Mouse (Mus musculus): ENCODE data around the gene Nr2f1. TPM values are rescaled to one million over a fixed set of nuclear protein-coding genes. Genes with fewer than 3 reads are reported as not detected.
"Not testable (repeated sequence)": the region's sequence is repeated elsewhere in the genome, so short reads cannot be mapped to it uniquely, and the experiment has no call there.

Gene Nr2f1
- polyA plus RNA-seq (2012; rRNA removed) (16.6 and 26.6 TPM in 2 replicates), polyA plus RNA-seq (2014; fragmentation: Nextera tagmentation; extraction: Ambion mirVana) (1.6 and 2.1 TPM in 2 replicates)

DNA sequence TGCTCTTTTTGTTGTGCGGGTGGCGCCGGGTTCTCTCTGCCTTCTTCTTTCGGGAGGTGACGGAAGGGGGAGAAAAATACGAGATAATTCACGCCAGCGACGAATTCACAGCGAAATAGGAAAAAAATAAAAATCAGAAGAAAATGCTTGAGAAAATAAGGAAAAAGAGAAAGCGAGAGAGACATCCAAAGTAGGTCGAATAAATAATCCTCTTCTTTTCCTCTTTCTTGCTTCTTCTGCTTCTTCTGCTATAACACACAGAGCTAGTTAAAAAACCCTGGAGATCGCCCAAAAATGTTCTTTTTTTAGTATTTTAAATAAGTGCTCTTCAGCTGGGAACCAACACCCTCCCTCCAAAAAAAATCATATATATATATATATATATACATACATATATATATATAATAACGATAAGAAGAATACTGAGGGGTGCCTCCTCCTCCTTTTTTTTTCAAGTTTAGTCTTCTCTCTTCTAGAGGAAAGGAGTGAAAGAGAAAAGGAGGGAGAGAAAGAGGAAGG is at the start of gene Nr2f1:
Gene Nr2f1, minus strand, starts transcription at position 116 of the 519 bp plus-strand sequence.
- Histone ChIP-seq H3K4me2 (replicated peaks; ENCODE audit: low read depth, low read length, severe bottlenecking) (peak within 1 kb of the TSS; percentile 91), H3K9me3 (ENCODE audit: control insufficient read depth, low read length) (no peaks in the 10 kb centered on the region), H3K9ac (ENCODE audit: low read depth, low read length, severe bottlenecking) (peak within 1 kb of the TSS; percentile 68), H3K4me3 (replicated peaks; ENCODE audit: low read length) (peak within 1 kb of the TSS; percentile 60), H3K27me3 (ENCODE audit: control insufficient read depth, insufficient read depth, low read length) (peaks cover 67% of the 10 kb centered on the region), H3K27ac (replicated peaks; ENCODE audit: low read depth, low read length) (peak within 1 kb of the TSS; percentile 58; the same call in 1 of the 2 replicates), H3K4me1 (ENCODE audit: control insufficient read depth, insufficient read depth, low read length) (peaks cover 13% of the 10 kb centered on the region; the same call in 1 of the 2 replicates), H3K36me3 (ENCODE audit: control insufficient read depth, insufficient read depth, low read length) (no peaks in the 10 kb centered on the region)
- no peak for DNase-seq (ENCODE audit: low spot score)
- no peak for TF ChIP-seq POLR2A (IDR thresholded peaks at IDR 0.05; ENCODE audit: borderline replicate concordance, extremely low read depth, insufficient read depth, insufficient read length)
- 1% methylated on average over 14 of the region's 14 CpGs for WGBS
- ATAC-seq (ENCODE audit: low FRiP score, low read depth) = no peak

DNA sequence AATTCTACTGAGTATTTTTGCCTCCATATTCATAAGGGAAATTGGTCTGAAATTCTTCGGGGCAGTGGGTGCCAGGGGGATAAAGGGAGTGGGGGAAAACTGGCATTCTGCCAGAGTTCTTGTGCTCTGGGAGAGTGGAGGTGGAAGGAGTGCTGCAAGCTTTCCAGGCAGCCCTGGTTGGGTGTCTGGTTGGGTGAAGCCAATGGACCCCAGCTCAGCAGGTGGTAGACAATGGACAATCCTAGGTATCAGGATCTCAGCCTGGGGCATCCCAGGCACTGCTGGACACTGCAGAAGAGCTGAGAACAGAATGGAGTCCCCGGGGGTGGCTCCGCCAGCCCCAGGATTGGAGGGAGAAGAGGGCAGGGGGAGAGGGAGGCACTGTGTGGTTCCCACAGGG is 22.1 kb upstream of the Nr2f1 start:
- DNase-seq (ENCODE audit: low spot score) = no peak
- no peak overlapping the region for H3K27ac ChIP-seq (replicated peaks; ENCODE audit: low read depth, low read length)

DNA sequence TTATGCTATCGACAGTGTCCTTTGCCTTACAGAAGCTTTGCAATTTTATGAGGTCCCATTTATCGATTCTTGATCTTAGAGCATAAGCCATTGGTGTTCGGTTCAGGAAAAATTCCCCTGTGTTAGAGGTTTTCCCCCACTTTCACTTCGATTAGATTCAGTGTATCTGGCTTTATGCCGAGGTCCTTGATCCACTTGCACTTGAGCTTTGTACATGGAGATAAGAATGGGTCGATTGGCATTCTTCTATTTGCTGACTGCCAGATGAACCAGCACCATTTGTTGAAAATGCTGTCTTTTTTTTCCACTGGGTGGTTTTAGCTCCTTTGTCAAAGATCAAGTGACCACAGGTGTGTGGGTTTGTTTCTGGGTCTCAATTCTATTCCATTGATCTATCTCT is 20.7 kb upstream of the Nr2f1 start:
- not testable (repeated sequence) for DNase-seq (ENCODE audit: low spot score); H3K27ac ChIP-seq (replicated peaks; ENCODE audit: low read depth, low read length); ATAC-seq (ENCODE audit: low FRiP score, low read depth); H3K4me2 ChIP-seq (replicated peaks; ENCODE audit: low read depth, low read length, severe bottlenecking); H3K36me3 ChIP-seq (ENCODE audit: control insufficient read depth, insufficient read depth, low read length); H3K9ac ChIP-seq (ENCODE audit: low read depth, low read length, severe bottlenecking); H3K4me3 ChIP-seq (replicated peaks; ENCODE audit: low read length); H3K27me3 ChIP-seq (ENCODE audit: control insufficient read depth, insufficient read depth, low read length); H3K9me3 ChIP-seq (ENCODE audit: control insufficient read depth, low read length); H3K4me1 ChIP-seq (ENCODE audit: control insufficient read depth, insufficient read depth, low read length)
- 87% methylated on average over 6 of the region's 6 CpGs for WGBS

More for the DNA sequence above, 22.1 kb upstream of the Nr2f1 start:
- Histone ChIP-seq H3K27me3 (ENCODE audit: control insufficient read depth, insufficient read depth, low read length) (no peaks in the 10 kb centered on the region), H3K4me2 (replicated peaks; ENCODE audit: low read depth, low read length, severe bottlenecking) (no peak overlapping the region), H3K36me3 (ENCODE audit: control insufficient read depth, insufficient read depth, low read length) (no peaks in the 10 kb centered on the region), H3K4me3 (replicated peaks; ENCODE audit: low read length) (no peak overlapping the region), H3K4me1 (ENCODE audit: control insufficient read depth, insufficient read depth, low read length) (no peaks in the 10 kb centered on the region), H3K9ac (ENCODE audit: low read depth, low read length, severe bottlenecking) (no peak overlapping the region), H3K9me3 (ENCODE audit: control insufficient read depth, low read length) (no peaks in the 10 kb centered on the region)
- no peak for TF ChIP-seq POLR2A (IDR thresholded peaks at IDR 0.05; ENCODE audit: borderline replicate concordance, extremely low read depth, insufficient read depth, insufficient read length)
- ATAC-seq (ENCODE audit: low FRiP score, low read depth) = no peak
- WGBS = 79% methylated on average over 3 of the region's 3 CpGs

DNA sequence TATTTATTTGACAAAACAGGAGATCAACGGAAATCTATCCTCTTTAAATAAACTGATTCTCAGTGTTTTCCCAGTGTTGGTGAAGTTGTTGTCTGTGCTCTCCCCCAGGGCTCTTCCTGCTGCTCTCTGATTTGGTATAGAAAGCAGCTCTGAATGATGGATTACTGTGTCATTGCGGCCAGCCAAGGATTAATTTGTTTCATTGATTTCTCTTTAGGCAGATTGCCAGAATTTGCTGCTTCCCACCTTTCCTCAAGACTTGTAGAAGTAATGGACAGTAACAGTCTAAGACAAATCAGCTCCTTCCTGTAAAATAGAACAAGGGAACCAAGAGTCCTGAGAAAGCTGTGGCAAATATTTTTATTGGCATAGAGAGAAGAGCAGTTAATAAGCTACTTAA is 15.7 kb upstream of the Nr2f1 start:
- Histone ChIP-seq H3K9ac (ENCODE audit: low read depth, low read length, severe bottlenecking) (no peak overlapping the region), H3K36me3 (ENCODE audit: control insufficient read depth, insufficient read depth, low read length) (no peaks in the 10 kb centered on the region), H3K4me1 (ENCODE audit: control insufficient read depth, insufficient read depth, low read length) (0 out of 2 replicates have a peak, but pooled peaks cover 4% of the 10 kb centered on the region), H3K27ac (replicated peaks; ENCODE audit: low read depth, low read length) (no peak overlapping the region), H3K4me2 (replicated peaks; ENCODE audit: low read depth, low read length, severe bottlenecking) (no peak overlapping the region), H3K27me3 (ENCODE audit: control insufficient read depth, insufficient read depth, low read length) (peaks cover 28% of the 10 kb centered on the region), H3K4me3 (replicated peaks; ENCODE audit: low read length) (no peak overlapping the region), H3K9me3 (ENCODE audit: control insufficient read depth, low read length) (no peaks in the 10 kb centered on the region)
- 59% methylated on average over 2 of the region's 2 CpGs for WGBS
- DNase-seq (ENCODE audit: low spot score) (no peak), ATAC-seq (ENCODE audit: low FRiP score, low read depth) (no peak)
- TF ChIP-seq POLR2A (IDR thresholded peaks at IDR 0.05; ENCODE audit: borderline replicate concordance, extremely low read depth, insufficient read depth, insufficient read length) = no peak

DNA sequence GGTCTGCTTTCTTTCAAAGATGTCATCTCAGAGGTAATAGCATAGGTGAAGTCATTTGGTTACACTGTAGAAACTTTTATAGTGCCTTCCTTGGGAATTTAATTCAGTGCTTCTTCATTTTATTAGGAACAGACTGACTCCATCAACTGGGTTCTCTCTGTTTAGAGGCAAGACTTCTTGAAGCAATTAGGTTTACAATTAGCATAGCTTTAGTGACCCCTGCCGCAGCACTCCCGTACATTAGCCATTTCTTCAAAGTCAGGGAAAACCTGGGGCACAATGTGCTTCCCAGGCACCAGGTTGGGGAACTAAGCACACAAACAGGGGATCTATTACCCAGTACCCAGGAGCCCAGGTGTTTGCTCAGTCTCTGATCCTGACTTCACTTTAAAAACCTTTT is 13.6 kb upstream of the Nr2f1 start:
- H3K36me3 ChIP-seq (ENCODE audit: control insufficient read depth, insufficient read depth, low read length) = no peaks in the 10 kb centered on the region
- peaks cover 48% of the 10 kb centered on the region for H3K27me3 ChIP-seq (ENCODE audit: control insufficient read depth, insufficient read depth, low read length)
- no peak overlapping the region for H3K4me2 ChIP-seq (replicated peaks; ENCODE audit: low read depth, low read length, severe bottlenecking)
- no peaks in the 10 kb centered on the region for H3K9me3 ChIP-seq (ENCODE audit: control insufficient read depth, low read length)
- H3K9ac ChIP-seq (ENCODE audit: low read depth, low read length, severe bottlenecking) = no peak overlapping the region
- no peak for TF ChIP-seq POLR2A (IDR thresholded peaks at IDR 0.05; ENCODE audit: borderline replicate concordance, extremely low read depth, insufficient read depth, insufficient read length)
- 0 out of 2 replicates have a peak, but pooled peaks cover 4% of the 10 kb centered on the region for H3K4me1 ChIP-seq (ENCODE audit: control insufficient read depth, insufficient read depth, low read length)
- 19% methylated on average over 2 of the region's 2 CpGs for WGBS
- no peak for ATAC-seq (ENCODE audit: low FRiP score, low read depth)
- DNase-seq (ENCODE audit: low spot score) = no peak
- no peak overlapping the region for H3K4me3 ChIP-seq (replicated peaks; ENCODE audit: low read length)
- no peak overlapping the region for H3K27ac ChIP-seq (replicated peaks; ENCODE audit: low read depth, low read length)
